Comparison of ENCODE assay signal across 8 mouse cellular contexts in genomic region chr6:29215181-29215580, GRCm38 (mm10). TPM values are rescaled to one million over a fixed set of nuclear protein-coding genes. Genes with fewer than 3 reads are reported as not detected.
DNase-seq lines count a peak whose midpoint lies in the region; ATAC-seq lines count a peak whose summit lies in the region.

No protein-coding gene starts in this region.

- H3K27me3 ChIP-seq in lung, embryonic 16.5 days (ENCODE audit: control insufficient read depth, insufficient read depth, low read depth, low read length): peaks cover 6% of the 10 kb centered on the region; the same call in 1 of the 2 replicates
- H3K27me3 ChIP-seq in forebrain, embryonic 11.5 days (ENCODE audit: control insufficient read depth, insufficient read depth, low read length): peaks cover 21% of the 10 kb centered on the region
- peaks cover 21% of the 10 kb centered on the region for H3K27me3 ChIP-seq in limb, embryonic 11.5 days (ENCODE audit: control insufficient read depth, insufficient read depth, low read length)

- H3K9me3 ChIP-seq in lung, embryonic 16.5 days (ENCODE audit: control insufficient read depth, low read length): no peaks in the 10 kb centered on the region
- no peaks in the 10 kb centered on the region for H3K9me3 ChIP-seq in forebrain, embryonic 11.5 days (ENCODE audit: control insufficient read depth, low read length)
- H3K9me3 ChIP-seq in limb, embryonic 11.5 days (ENCODE audit: control insufficient read depth, low read length): no peaks in the 10 kb centered on the region

- H3K27ac ChIP-seq in lung, embryonic 16.5 days (ENCODE audit: low read length): no peak overlapping the region
- no peak overlapping the region for H3K27ac ChIP-seq in forebrain, embryonic 11.5 days (ENCODE audit: low read depth, low read length)
- H3K27ac ChIP-seq in limb, embryonic 11.5 days (replicated peaks; ENCODE audit: low read depth, low read length): no peak overlapping the region

- H3K36me3 ChIP-seq in lung, embryonic 16.5 days (ENCODE audit: control insufficient read depth, insufficient read depth, low read length): no peaks in the 10 kb centered on the region
- no peaks in the 10 kb centered on the region for H3K36me3 ChIP-seq in forebrain, embryonic 11.5 days (ENCODE audit: control insufficient read depth, insufficient read depth, low read length)
- H3K36me3 ChIP-seq in limb, embryonic 11.5 days (ENCODE audit: control insufficient read depth, insufficient read depth, low read length): no peaks in the 10 kb centered on the region

- WGBS in lung, embryonic 16.5 days: 21% methylated on average over 9 of the region's 9 CpGs
- WGBS in forebrain, embryonic 11.5 days: 8% methylated on average over 9 of the region's 9 CpGs
- WGBS in limb, embryonic 11.5 days: 13% methylated on average over 9 of the region's 9 CpGs

- no peak for ATAC-seq in lung, embryonic 16.5 days (ENCODE audit: low read depth)
- ATAC-seq in forebrain, embryonic 11.5 days (replicated peaks; ENCODE audit: low FRiP score): no peak
- no peak for ATAC-seq in limb, embryonic 11.5 days (ENCODE audit: insufficient number of reproducible peaks, low FRiP score, low TSS enrichment, low read depth)
- no peak for ATAC-seq in cerebellum, adult (ENCODE audit: insufficient number of reproducible peaks, low FRiP score, low TSS enrichment)

- peaks cover 32% of the 10 kb centered on the region for H3K4me1 ChIP-seq in lung, embryonic 16.5 days (replicated peaks; ENCODE audit: control insufficient read depth, insufficient read depth, low read length)
- peaks cover 26% of the 10 kb centered on the region for H3K4me1 ChIP-seq in forebrain, embryonic 11.5 days (replicated peaks; ENCODE audit: control insufficient read depth, insufficient read depth, low read length)
- H3K4me1 ChIP-seq in limb, embryonic 11.5 days (ENCODE audit: control insufficient read depth, insufficient read depth, low read length): peaks cover 10% of the 10 kb centered on the region

- H3K4me2 ChIP-seq in lung, embryonic 16.5 days (ENCODE audit: low read depth, low read length): peak overlapping the region; percentile 98
- H3K4me2 ChIP-seq in forebrain, embryonic 11.5 days (ENCODE audit: low read depth, low read length, severe bottlenecking): peak overlapping the region; percentile 96
- H3K4me2 ChIP-seq in limb, embryonic 11.5 days (ENCODE audit: low read depth, severe bottlenecking): peak overlapping the region; percentile 99

- H3K4me3 ChIP-seq in lung, embryonic 16.5 days (ENCODE audit: low read length): peak overlapping the region; percentile 58
- peak overlapping the region; percentile 67 for H3K4me3 ChIP-seq in forebrain, embryonic 11.5 days (ENCODE audit: low read depth, low read length)
- H3K4me3 ChIP-seq in limb, embryonic 11.5 days (ENCODE audit: low read depth, low read length): peak overlapping the region; percentile 55

- no peak for DNase-seq in lung, postnatal 10 days
- DNase-seq in forebrain, embryonic 11.5 days (ENCODE audit: low spot score): no peak
- DNase-seq in limb, embryonic 11.5 days (ENCODE audit: low spot score): no peak
- DNase-seq in retina, adult 2 months (ENCODE audit: low read depth, low spot score): peak; percentile 65
- DNase-seq in layer of hippocampus, adult 18-20 months (ENCODE audit: low spot score in 2 of 2): no peak
- no peak for DNase-seq in adrenal gland, postnatal 36 days

- peak overlapping the region; percentile 66 for H3K9ac ChIP-seq in lung, embryonic 16.5 days (ENCODE audit: low read length)
- peak overlapping the region; percentile 65 for H3K9ac ChIP-seq in forebrain, embryonic 11.5 days (ENCODE audit: low read length)
- no peak overlapping the region for H3K9ac ChIP-seq in limb, embryonic 11.5 days (ENCODE audit: low read length)

RNA-seq across cellular contexts. Expression of gene Impdh1, which starts 1.0 kb away (rescaled TPM):
- 42.7 and 45.7 TPM in 2 replicates for polyA plus RNA-seq in lung, embryonic 16.5 days (2015; fragmentation: Nextera tagmentation; extraction: Ambion mirVana)
- 38.3 and 40.0 TPM in 2 replicates for polyA plus RNA-seq in forebrain, embryonic 11.5 days (2014; fragmentation: Nextera tagmentation; extraction: Ambion mirVana)
- polyA plus RNA-seq in limb, embryonic 11.5 days (2014; fragmentation: Nextera tagmentation; extraction: Ambion mirVana): 40.8 and 50.1 TPM in 2 replicates
- 10 to 100 TPM; 36.0 to 42.9 TPM for total RNA-seq in layer of hippocampus, adult 18-20 months (2021)
- total RNA-seq in adrenal gland, postnatal 36 days (2021): 10 to 100 TPM; 74.9 to 83.1 TPM

RNA-seq across cellular contexts. Expression of gene Prrt4, which starts 35.8 kb away (rescaled TPM):
- 0.28 and 0.30 TPM in 2 replicates for polyA plus RNA-seq in lung, embryonic 16.5 days (2015; fragmentation: Nextera tagmentation; extraction: Ambion mirVana)
- polyA plus RNA-seq in forebrain, embryonic 11.5 days (2014; fragmentation: Nextera tagmentation; extraction: Ambion mirVana): 0.67 and 0.95 TPM in 2 replicates
- polyA plus RNA-seq in limb, embryonic 11.5 days (2014; fragmentation: Nextera tagmentation; extraction: Ambion mirVana): 1.2 TPM in 2 replicates
- 1 to 10 TPM; 2.4 to 2.6 TPM for total RNA-seq in layer of hippocampus, adult 18-20 months (2021)
- 1 to 10 TPM; 3.2 TPM for total RNA-seq in adrenal gland, postnatal 36 days (2021)

RNA-seq across cellular contexts. Expression of gene Rbm28, which starts 50.4 kb away (rescaled TPM):
- 32.9 and 33.5 TPM in 2 replicates for polyA plus RNA-seq in lung, embryonic 16.5 days (2015; fragmentation: Nextera tagmentation; extraction: Ambion mirVana)
- polyA plus RNA-seq in forebrain, embryonic 11.5 days (2014; fragmentation: Nextera tagmentation; extraction: Ambion mirVana): 73.3 and 74.8 TPM in 2 replicates
- polyA plus RNA-seq in limb, embryonic 11.5 days (2014; fragmentation: Nextera tagmentation; extraction: Ambion mirVana): 70.3 and 74.9 TPM in 2 replicates
- 10 to 100 TPM; 43.1 to 43.2 TPM for total RNA-seq in layer of hippocampus, adult 18-20 months (2021)
- 10 to 100 TPM; 28.4 to 29.7 TPM for total RNA-seq in adrenal gland, postnatal 36 days (2021)

RNA-seq across cellular contexts. Expression of gene Hilpda, which starts 57.1 kb away (rescaled TPM):
- polyA plus RNA-seq in lung, embryonic 16.5 days (2015; fragmentation: Nextera tagmentation; extraction: Ambion mirVana): 41.7 and 44.2 TPM in 2 replicates
- 27.3 and 29.2 TPM in 2 replicates for polyA plus RNA-seq in forebrain, embryonic 11.5 days (2014; fragmentation: Nextera tagmentation; extraction: Ambion mirVana)
- polyA plus RNA-seq in limb, embryonic 11.5 days (2014; fragmentation: Nextera tagmentation; extraction: Ambion mirVana): 41.6 and 43.0 TPM in 2 replicates
- total RNA-seq in layer of hippocampus, adult 18-20 months (2021): 1 to 10 TPM; 6.0 to 6.9 TPM
- 1 to 10 TPM; 6.0 to 7.0 TPM for total RNA-seq in adrenal gland, postnatal 36 days (2021)
